Mouse (Mus musculus) intestine, embryonic 14.5 days (tissue): ENCODE measurements around the gene Ccdc137. TPM values are rescaled to one million over a fixed set of nuclear protein-coding genes. Genes with fewer than 3 reads are reported as not detected.

Experiments
- ATAC-seq: fragments of 200-750 bp; cut with Nextera tagmentation; replicated peaks from 2 replicates; pipeline ENCODE4 v1.8.0; 2017; ENCODE audit warnings: low read depth, moderate number of reproducible peaks, moderate TSS enrichment, moderate library complexity; ENCODE audit not compliant: low FRiP score, low TSS enrichment
- DNase-seq: peaks from one replicate; pipeline ENCODE4 v3.0.0-alpha.2; 2018; ENCODE audit warnings: low spot score
- H3K27ac ChIP-seq: fragments of 300-500 bp; sonication (generic); 2 replicates; pipeline ENCODE4 v1.5.1; 2014; ENCODE audit warnings: low read depth, mild to moderate bottlenecking, control low read depth
- H3K27me3 ChIP-seq: fragments of 300-500 bp; sonication (generic); replicated peaks from 2 replicates; pipeline ENCODE4 v1.6.1; 2014; ENCODE audit warnings: low read length, control low read depth; ENCODE audit not compliant: control insufficient read depth, insufficient read depth
- H3K36me3 ChIP-seq: fragments of 300-500 bp; sonication (generic); 2 replicates; pipeline ENCODE4 v1.6.1; 2014; ENCODE audit warnings: low read length, control low read depth; ENCODE audit not compliant: control insufficient read depth, insufficient read depth
- H3K4me1 ChIP-seq: fragments of 300-500 bp; sonication (generic); replicated peaks from 2 replicates; pipeline ENCODE4 v1.6.1; 2014; ENCODE audit warnings: low read length, control low read depth, mixed read lengths; ENCODE audit not compliant: control insufficient read depth, insufficient read depth
- H3K4me2 ChIP-seq: fragments of 300-500 bp; sonication (generic); 2 replicates; pipeline ENCODE4 v1.6.1; 2014; ENCODE audit warnings: low read length
- H3K4me3 ChIP-seq: fragments of 300-500 bp; sonication (generic); 2 replicates; pipeline ENCODE4 v1.5.1; 2014; ENCODE audit warnings: low read depth, low read length, control low read depth, mixed read lengths
- H3K9ac ChIP-seq: fragments of 300-500 bp; sonication (generic); 2 replicates; pipeline ENCODE4 v1.6.1; 2014; ENCODE audit warnings: mild to moderate bottlenecking, low read length
- H3K9me3 ChIP-seq: fragments of 300-500 bp; sonication (generic); 2 replicates; pipeline ENCODE4 v1.6.1; 2016; ENCODE audit warnings: low read length, control low read depth; ENCODE audit not compliant: control insufficient read depth
- WGBS: fragments of 180-500 bp; shearing (Covaris S2); extraction: QIAGEN DNeasy Blood & Tissue Kit; methylation state at CpG from one replicate; pipeline ENCODE4 v1.1.7; 2014; 5-methylcytosine and 5-hydroxymethylcytosine counted together
- polyA plus RNA-seq: library from polyadenylated mRNA; unstranded; fragments of >200 nt; fragmentation: Nextera tagmentation; extraction: Ambion mirVana; gene quantifications from 2 replicates; pipeline ENCODE4 v1.2.1, GENCODE M21; 2014

Gene Ccdc137
- polyA plus RNA-seq, 1 experiment from 2014 or later: 31.2 TPM

- Histone ChIP-seq H3K4me1 (peaks cover 12% of the 10 kb centered on the region), H3K9me3 (no peaks in the 10 kb centered on the region), H3K36me3 (peaks cover 27% of the 10 kb centered on the region), H3K4me3 (peak within 1 kb of the TSS; percentile 64), H3K4me2 (peak within 1 kb of the TSS; percentile 91), H3K9ac (peak within 1 kb of the TSS; percentile 93), H3K27me3 (no peaks in the 10 kb centered on the region), H3K27ac (peak within 1 kb of the TSS; percentile 24; the same call in 1 of the 2 replicates)
- peak; percentile 88 for ATAC-seq
- WGBS: under 1% methylated on average over 73 of the region's 77 CpGs
- DNase-seq: peak; percentile 96
These were observed 20.6 kb upstream of the Ccdc137 start, which contains the start of gene Nploc4 for GRCm38 (mm10) chr11:120437152-120437856. Nploc4 (minus strand) TSS chr11:120437708.

DNA sequence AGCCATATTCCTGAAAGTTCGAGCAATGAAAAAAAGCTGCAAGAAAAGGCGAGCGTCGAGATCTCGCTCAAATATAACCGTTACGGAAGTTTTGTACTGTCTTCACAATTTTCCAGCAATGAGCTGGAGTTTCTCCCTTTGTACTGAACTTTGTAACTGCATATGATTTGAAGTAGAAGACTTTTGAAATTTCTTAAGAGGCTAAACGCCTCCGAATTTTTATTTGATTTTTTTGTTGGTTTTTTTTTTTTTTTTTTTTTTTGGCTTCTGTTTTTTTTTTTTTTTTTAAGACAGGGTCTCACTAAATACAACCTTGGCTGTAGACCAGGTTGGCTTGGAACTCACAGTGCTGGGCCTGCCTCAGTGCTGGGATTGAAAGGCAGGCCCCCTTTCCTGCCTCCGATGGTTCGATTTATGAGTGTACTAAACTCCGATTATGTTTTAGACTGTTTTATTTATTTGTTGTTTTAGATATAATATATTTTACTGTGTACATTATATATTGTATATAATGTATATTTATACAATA is 20.0 kb upstream of the Ccdc137 start:
- Histone ChIP-seq H3K27ac (0 out of 2 replicates have a peak overlapping the region, but pooled peaks have one; percentile 24), H3K9ac (peak overlapping the region; percentile 93), H3K4me3 (peak overlapping the region; percentile 64), H3K36me3 (peaks cover 21% of the 10 kb centered on the region), H3K27me3 (no peaks in the 10 kb centered on the region), H3K4me2 (peak overlapping the region; percentile 57), H3K4me1 (peaks cover 12% of the 10 kb centered on the region), H3K9me3 (no peaks in the 10 kb centered on the region)
- 25% methylated on average over 12 of the region's 12 CpGs for WGBS
- ATAC-seq (no peak), DNase-seq (no peak)

GRCm38 (mm10) chr11:120442344-120442743 is 15.6 kb upstream of the Ccdc137 start, which contains the start of gene Tspan10:
Tspan10 (plus strand) TSS chr11:120442644.
- Histone ChIP-seq H3K4me1 (no peaks in the 10 kb centered on the region), H3K27ac (no peak within 1 kb of the TSS), H3K27me3 (no peaks in the 10 kb centered on the region), H3K9me3 (no peaks in the 10 kb centered on the region), H3K4me3 (no peak within 1 kb of the TSS), H3K4me2 (no peak within 1 kb of the TSS), H3K36me3 (no peaks in the 10 kb centered on the region), H3K9ac (no peak within 1 kb of the TSS)
- DNase-seq: no peak
- 95% methylated on average over 3 of the region's 3 CpGs for WGBS
- ATAC-seq: no peak

- no peak for DNase-seq
- WGBS: 85% methylated on average over 3 of the region's 3 CpGs
- no peaks in the 10 kb centered on the region for H3K36me3 ChIP-seq
These were observed 15.1 kb upstream of the Ccdc137 start for GRCm38 (mm10) chr11:120442765-120443280.

GRCm38 (mm10) chr11:120444106-120444505 is 13.8 kb upstream of the Ccdc137 start:
- no peak overlapping the region for H3K9ac ChIP-seq

More at GRCm38 (mm10) chr11:120442765-120443280, 15.1 kb upstream of the Ccdc137 start:
- Histone ChIP-seq H3K9ac (no peak overlapping the region), H3K4me2 (no peak overlapping the region), H3K9me3 (no peaks in the 10 kb centered on the region), H3K4me3 (no peak overlapping the region), H3K27me3 (no peaks in the 10 kb centered on the region), H3K27ac (no peak overlapping the region), H3K4me1 (no peaks in the 10 kb centered on the region)
- ATAC-seq: no peak

GRCm38 (mm10) chr11:120445475-120445874 is 12.4 kb upstream of the Ccdc137 start:
- Histone ChIP-seq H3K9ac (no peak overlapping the region), H3K4me2 (no peak overlapping the region), H3K9me3 (no peaks in the 10 kb centered on the region), H3K4me1 (no peaks in the 10 kb centered on the region), H3K27ac (no peak overlapping the region), H3K4me3 (no peak overlapping the region), H3K36me3 (no peaks in the 10 kb centered on the region), H3K27me3 (no peaks in the 10 kb centered on the region)
- WGBS: 65% methylated on average over 3 of the region's 3 CpGs
- no peak for ATAC-seq
- DNase-seq: no peak

More at GRCm38 (mm10) chr11:120444106-120444505, 13.8 kb upstream of the Ccdc137 start:
- Histone ChIP-seq H3K4me3 (no peak overlapping the region), H3K4me2 (no peak overlapping the region), H3K27ac (no peak overlapping the region), H3K4me1 (no peaks in the 10 kb centered on the region), H3K36me3 (no peaks in the 10 kb centered on the region), H3K27me3 (no peaks in the 10 kb centered on the region), H3K9me3 (no peaks in the 10 kb centered on the region)
- 72% methylated on average over 6 of the region's 6 CpGs for WGBS
- DNase-seq (no peak), ATAC-seq (no peak)

DNA sequence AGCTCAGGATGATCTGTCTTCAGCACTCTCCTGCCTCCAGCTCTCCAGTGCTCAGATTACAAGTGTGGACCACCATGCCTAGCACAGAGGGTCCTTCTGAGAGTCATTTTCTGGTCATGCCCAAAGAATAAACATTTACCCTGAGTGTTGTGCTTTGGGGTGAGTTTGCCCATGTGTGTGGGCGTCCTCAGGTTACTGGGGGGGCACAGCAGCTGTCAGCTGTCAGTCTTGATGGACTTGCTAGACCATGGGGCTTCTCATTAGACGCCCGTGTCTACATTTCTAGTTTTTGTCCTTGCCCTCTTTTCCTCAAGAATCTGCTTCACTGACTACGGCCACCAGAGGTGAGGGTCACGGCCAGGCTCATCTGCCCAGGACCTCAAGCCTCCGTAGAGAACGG is 10.7 kb upstream of the Ccdc137 start:
- Histone ChIP-seq H3K27me3 (no peaks in the 10 kb centered on the region), H3K9me3 (no peaks in the 10 kb centered on the region), H3K36me3 (no peaks in the 10 kb centered on the region), H3K27ac (no peak overlapping the region), H3K9ac (no peak overlapping the region), H3K4me1 (no peaks in the 10 kb centered on the region), H3K4me3 (no peak overlapping the region), H3K4me2 (no peak overlapping the region)
- DNase-seq (no peak), ATAC-seq (no peak)
- WGBS: 73% methylated on average over 7 of the region's 7 CpGs

DNA sequence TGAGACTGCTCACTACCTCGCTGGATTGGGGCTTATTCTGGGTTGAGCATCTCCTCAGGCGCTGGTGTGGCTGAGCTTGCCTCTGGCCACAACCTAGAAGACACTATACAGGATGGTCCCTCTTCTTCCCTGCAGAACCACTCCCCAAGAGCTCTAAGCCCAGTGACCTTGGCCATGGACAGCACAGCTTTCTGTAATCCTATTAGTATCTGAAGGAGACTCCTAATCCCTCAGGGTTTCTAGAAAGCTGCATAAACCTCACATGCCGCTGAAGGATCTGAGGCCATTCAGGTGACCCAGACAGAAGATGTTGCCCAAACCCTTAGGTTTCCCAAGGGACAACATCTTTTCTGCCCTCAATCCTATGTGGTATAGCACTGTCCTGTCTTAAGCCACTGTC is 5.7 kb upstream of the Ccdc137 start:
- 53% methylated on average over 3 of the region's 3 CpGs for WGBS
- ATAC-seq (no peak), DNase-seq (no peak)
- H3K4me2 ChIP-seq: no peak overlapping the region
- H3K9me3 ChIP-seq: no peaks in the 10 kb centered on the region
- H3K36me3 ChIP-seq: no peaks in the 10 kb centered on the region
- no peak overlapping the region for H3K9ac ChIP-seq
- H3K4me3 ChIP-seq: no peak overlapping the region
- peaks cover 5% of the 10 kb centered on the region; the same call in 1 of the 2 replicates for H3K4me1 ChIP-seq
- H3K27ac ChIP-seq: no peak overlapping the region
- no peaks in the 10 kb centered on the region for H3K27me3 ChIP-seq
